Mouse (Mus musculus): Measurements from ENCODE around the gene Pnpla8. TPM values are rescaled to one million over a fixed set of nuclear protein-coding genes. Genes with fewer than 3 reads are reported as not detected.

Gene Pnpla8
- polyA plus RNA-seq, 1 experiment from 2014 or later = 168 TPM

- Histone ChIP-seq H3K27ac (replicated peaks; ENCODE audit: low read depth, low read length) (no peak overlapping the region), H3K4me1 (ENCODE audit: control insufficient read depth, insufficient read depth, low read length) (peaks cover 13% of the 10 kb centered on the region), H3K4me2 (ENCODE audit: low read length) (no peak overlapping the region), H3K9me3 (ENCODE audit: control insufficient read depth, low read length) (no peaks in the 10 kb centered on the region), H3K36me3 (ENCODE audit: control insufficient read depth, insufficient read depth, low read length) (no peaks in the 10 kb centered on the region), H3K9ac (replicated peaks; ENCODE audit: low read length) (no peak overlapping the region), H3K4me3 (replicated peaks; ENCODE audit: low read depth, low read length) (no peak overlapping the region), H3K27me3 (ENCODE audit: control insufficient read depth, insufficient read depth, low read length) (no peaks in the 10 kb centered on the region)
- ATAC-seq (ENCODE audit: low FRiP score, low TSS enrichment) (no peak), DNase-seq (no peak)
- 92% methylated on average over 3 of the region's 3 CpGs for WGBS
Observed at GRCm38 (mm10) chr12:44211555-44211954, 9.6 kb upstream of the Pnpla8 start.

DNA sequence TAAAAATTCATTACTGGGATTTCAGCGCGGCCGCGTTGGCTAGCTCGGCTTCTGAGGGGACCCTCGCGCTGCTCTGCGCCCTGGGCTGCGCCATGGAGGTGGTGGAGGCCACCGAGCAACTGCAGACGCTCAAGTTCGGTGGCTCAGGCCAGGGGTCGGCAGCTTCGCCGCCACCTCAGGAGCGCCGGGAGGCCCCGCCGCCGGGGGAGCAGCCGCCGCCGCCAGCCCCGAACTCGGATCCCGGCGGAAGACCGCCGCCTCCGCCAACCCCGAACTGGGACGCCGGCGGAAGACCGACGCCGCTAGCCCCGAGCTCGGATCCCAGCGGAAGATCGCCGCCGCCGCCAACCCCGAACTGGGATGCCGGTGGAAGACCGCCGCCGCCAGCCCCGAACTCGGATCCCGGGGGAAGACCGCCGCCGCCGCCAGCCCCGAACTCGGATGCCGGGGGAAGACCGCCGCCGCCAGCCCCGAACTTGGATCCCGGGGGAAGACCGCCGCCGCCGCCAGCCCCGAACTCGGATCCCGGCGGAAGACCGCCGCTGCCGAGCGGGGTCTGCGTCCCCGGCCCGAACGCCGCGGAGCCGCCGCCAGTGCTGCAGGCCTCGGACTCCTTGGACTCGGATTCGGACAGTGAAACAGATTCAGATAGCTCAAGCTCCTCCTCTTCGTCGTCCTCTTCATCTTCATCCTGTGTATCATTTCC is 634 bp downstream of the Pnpla8 start:
- H3K9ac ChIP-seq (replicated peaks; ENCODE audit: low read length) = peak overlapping the region; percentile 70
- H3K27ac ChIP-seq (replicated peaks; ENCODE audit: low read depth, low read length) = no peak overlapping the region
- H3K36me3 ChIP-seq (ENCODE audit: control insufficient read depth, insufficient read depth, low read length) = no peaks in the 10 kb centered on the region
- peak; percentile 43 for DNase-seq
- H3K27me3 ChIP-seq (ENCODE audit: control insufficient read depth, insufficient read depth, low read length) = no peaks in the 10 kb centered on the region
- peak overlapping the region; percentile 83 for H3K4me2 ChIP-seq (ENCODE audit: low read length)
- ATAC-seq (ENCODE audit: low FRiP score, low TSS enrichment) = no peak
- H3K4me3 ChIP-seq (replicated peaks; ENCODE audit: low read depth, low read length) = peak overlapping the region; percentile 58
- 1% methylated on average over 89 of the region's 89 CpGs for WGBS
- no peaks in the 10 kb centered on the region for H3K9me3 ChIP-seq (ENCODE audit: control insufficient read depth, low read length)
- 0 out of 2 replicates have a peak, but pooled peaks cover 4% of the 10 kb centered on the region for H3K4me1 ChIP-seq (ENCODE audit: control insufficient read depth, insufficient read depth, low read length)

DNA sequence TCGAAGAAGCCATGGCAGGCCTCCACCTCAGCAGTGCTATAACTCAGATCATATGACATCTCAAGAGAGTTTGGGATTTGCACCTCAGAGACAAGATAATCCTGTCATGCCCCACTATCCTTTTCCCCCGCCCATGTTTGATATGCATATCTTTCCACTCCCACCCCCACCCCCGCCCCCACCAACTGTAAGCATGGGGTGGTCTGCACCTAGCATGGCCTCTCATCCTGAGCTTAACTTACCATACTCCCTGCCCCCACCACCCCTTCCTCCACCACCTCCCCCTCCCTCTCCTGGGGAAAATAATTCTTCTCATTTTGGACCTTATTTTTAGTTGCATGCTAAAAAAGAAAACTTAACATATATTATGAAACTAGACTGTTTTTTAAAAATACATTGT is 1.9 kb downstream of the Pnpla8 start:
- no peak overlapping the region for H3K27ac ChIP-seq (replicated peaks; ENCODE audit: low read depth, low read length)
- no peak for ATAC-seq (ENCODE audit: low FRiP score, low TSS enrichment)
- no peaks in the 10 kb centered on the region for H3K9me3 ChIP-seq (ENCODE audit: control insufficient read depth, low read length)
- 61% methylated on average over 3 of the region's 3 CpGs for WGBS
- no peak for DNase-seq
- no peaks in the 10 kb centered on the region for H3K36me3 ChIP-seq (ENCODE audit: control insufficient read depth, insufficient read depth, low read length)
- H3K4me3 ChIP-seq (replicated peaks; ENCODE audit: low read depth, low read length) = no peak overlapping the region
- no peak overlapping the region for H3K9ac ChIP-seq (replicated peaks; ENCODE audit: low read length)
- H3K27me3 ChIP-seq (ENCODE audit: control insufficient read depth, insufficient read depth, low read length) = no peaks in the 10 kb centered on the region
- H3K4me1 ChIP-seq (ENCODE audit: control insufficient read depth, insufficient read depth, low read length) = 0 out of 2 replicates have a peak, but pooled peaks cover 4% of the 10 kb centered on the region
- H3K4me2 ChIP-seq (ENCODE audit: low read length) = no peak overlapping the region

DNA sequence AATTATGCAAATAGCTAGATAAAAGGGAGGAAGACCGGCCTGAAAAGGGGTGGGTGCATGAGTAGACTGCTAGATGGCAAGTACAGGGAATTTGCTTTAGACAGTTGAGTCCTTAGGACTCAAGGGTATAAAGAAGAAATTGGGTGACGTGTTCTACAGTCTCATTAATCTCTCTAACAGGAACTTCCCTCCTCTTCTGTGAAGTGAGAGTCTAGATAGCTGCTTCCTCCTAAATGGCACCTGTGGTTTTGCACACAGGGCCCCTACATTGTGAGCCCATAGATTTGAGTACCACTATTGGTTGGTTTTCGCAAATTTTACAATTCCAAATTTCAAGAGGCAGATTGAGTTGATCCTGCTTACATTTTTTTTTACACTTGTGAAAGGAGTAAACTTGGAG is 3.5 kb downstream of the Pnpla8 start:
- Histone ChIP-seq H3K9me3 (ENCODE audit: control insufficient read depth, low read length) (no peaks in the 10 kb centered on the region), H3K27ac (replicated peaks; ENCODE audit: low read depth, low read length) (no peak overlapping the region), H3K9ac (replicated peaks; ENCODE audit: low read length) (no peak overlapping the region), H3K4me2 (ENCODE audit: low read length) (no peak overlapping the region), H3K4me3 (replicated peaks; ENCODE audit: low read depth, low read length) (no peak overlapping the region), H3K27me3 (ENCODE audit: control insufficient read depth, insufficient read depth, low read length) (no peaks in the 10 kb centered on the region), H3K36me3 (ENCODE audit: control insufficient read depth, insufficient read depth, low read length) (no peaks in the 10 kb centered on the region), H3K4me1 (ENCODE audit: control insufficient read depth, insufficient read depth, low read length) (0 out of 2 replicates have a peak, but pooled peaks cover 4% of the 10 kb centered on the region)
- no peak for ATAC-seq (ENCODE audit: low FRiP score, low TSS enrichment)
- 72% methylated on average over 3 of the region's 3 CpGs for WGBS
- no peak for DNase-seq

- DNase-seq = no peak
- Histone ChIP-seq H3K27ac (replicated peaks; ENCODE audit: low read depth, low read length) (no peak overlapping the region), H3K27me3 (ENCODE audit: control insufficient read depth, insufficient read depth, low read length) (no peaks in the 10 kb centered on the region), H3K4me1 (ENCODE audit: control insufficient read depth, insufficient read depth, low read length) (no peaks in the 10 kb centered on the region), H3K9me3 (ENCODE audit: control insufficient read depth, low read length) (no peaks in the 10 kb centered on the region), H3K9ac (replicated peaks; ENCODE audit: low read length) (no peak overlapping the region), H3K4me3 (replicated peaks; ENCODE audit: low read depth, low read length) (no peak overlapping the region), H3K36me3 (ENCODE audit: control insufficient read depth, insufficient read depth, low read length) (no peaks in the 10 kb centered on the region), H3K4me2 (ENCODE audit: low read length) (no peak overlapping the region)
- ATAC-seq (ENCODE audit: low FRiP score, low TSS enrichment) = no peak
- 66% methylated on average over 7 of the region's 7 CpGs for WGBS
Observed at GRCm38 (mm10) chr12:44241090-44241489, 19.9 kb downstream of the Pnpla8 start.

GRCm38 (mm10) chr12:44242407-44242806 is 21.2 kb downstream of the Pnpla8 start:
- DNase-seq (no peak), ATAC-seq (ENCODE audit: low FRiP score, low TSS enrichment) (no peak)
- no peaks in the 10 kb centered on the region for H3K9me3 ChIP-seq (ENCODE audit: control insufficient read depth, low read length)
- no peak overlapping the region for H3K4me2 ChIP-seq (ENCODE audit: low read length)
- H3K4me1 ChIP-seq (ENCODE audit: control insufficient read depth, insufficient read depth, low read length) = no peaks in the 10 kb centered on the region
- no peak overlapping the region for H3K27ac ChIP-seq (replicated peaks; ENCODE audit: low read depth, low read length)
- H3K9ac ChIP-seq (replicated peaks; ENCODE audit: low read length) = no peak overlapping the region
- H3K36me3 ChIP-seq (ENCODE audit: control insufficient read depth, insufficient read depth, low read length) = no peaks in the 10 kb centered on the region
- H3K27me3 ChIP-seq (ENCODE audit: control insufficient read depth, insufficient read depth, low read length) = no peaks in the 10 kb centered on the region
- 89% methylated on average over 4 of the region's 4 CpGs for WGBS
- H3K4me3 ChIP-seq (replicated peaks; ENCODE audit: low read depth, low read length) = no peak overlapping the region

DNA sequence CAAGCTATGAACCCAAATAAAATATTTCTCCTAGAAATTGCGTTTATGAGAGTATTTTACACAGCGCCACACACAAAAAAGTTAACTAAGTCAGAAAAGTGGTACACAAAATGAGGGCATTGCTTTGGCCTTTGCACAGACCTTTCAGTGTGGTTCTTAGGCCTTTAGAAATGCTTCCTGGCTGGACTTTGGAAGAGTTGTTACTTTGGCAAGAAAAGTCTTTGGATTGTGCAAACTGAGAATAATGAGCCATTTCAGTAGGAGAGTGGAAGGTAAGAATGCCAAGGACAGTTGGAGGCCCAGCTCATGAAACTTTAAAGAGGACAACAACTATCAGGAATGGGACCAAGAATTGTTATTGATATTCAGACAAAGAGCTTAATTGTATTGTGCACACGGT is 24.6 kb downstream of the Pnpla8 start:
- DNase-seq (no peak), ATAC-seq (ENCODE audit: low FRiP score, low TSS enrichment) (no peak)
- no peaks in the 10 kb centered on the region for H3K27me3 ChIP-seq (ENCODE audit: control insufficient read depth, insufficient read depth, low read length)
- H3K36me3 ChIP-seq (ENCODE audit: control insufficient read depth, insufficient read depth, low read length) = no peaks in the 10 kb centered on the region
- no peak overlapping the region for H3K27ac ChIP-seq (replicated peaks; ENCODE audit: low read depth, low read length)
- H3K4me2 ChIP-seq (ENCODE audit: low read length) = no peak overlapping the region
- WGBS = 89% methylated on average over 3 of the region's 3 CpGs
- no peaks in the 10 kb centered on the region for H3K4me1 ChIP-seq (ENCODE audit: control insufficient read depth, insufficient read depth, low read length)
- H3K9ac ChIP-seq (replicated peaks; ENCODE audit: low read length) = no peak overlapping the region
- H3K9me3 ChIP-seq (ENCODE audit: control insufficient read depth, low read length) = no peaks in the 10 kb centered on the region
- H3K4me3 ChIP-seq (replicated peaks; ENCODE audit: low read depth, low read length) = no peak overlapping the region

DNA sequence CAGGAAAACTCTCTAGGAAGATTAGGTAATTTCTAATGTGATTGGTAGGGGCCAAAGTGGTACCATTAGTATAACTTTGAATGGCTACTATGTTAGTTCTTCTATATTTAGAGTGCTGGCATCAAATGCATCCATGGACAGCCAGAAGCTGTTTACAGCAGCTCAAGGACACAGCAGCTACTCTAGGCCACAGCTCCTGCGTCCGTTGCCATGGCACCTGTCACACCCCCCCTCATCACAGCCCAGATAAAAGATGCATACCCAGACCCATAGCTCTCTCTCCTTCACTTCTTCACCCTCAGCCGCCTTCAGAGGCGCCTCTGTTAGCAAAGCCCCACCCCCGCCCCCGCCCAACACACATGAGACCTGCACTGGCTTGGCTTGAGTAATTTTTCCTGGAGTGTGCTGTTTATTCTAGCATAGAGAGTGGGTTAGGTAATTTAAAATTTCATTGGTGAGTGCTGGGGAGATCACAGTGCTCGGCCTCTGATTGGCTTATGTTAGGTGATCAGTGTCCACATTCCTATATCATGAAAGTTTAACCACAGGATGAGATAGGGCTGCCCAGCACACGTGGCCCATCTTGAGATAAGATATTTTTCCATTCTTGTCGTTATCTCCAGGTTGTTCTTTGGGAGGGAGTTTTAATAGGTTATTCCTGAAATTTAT is 27.3 kb downstream of the Pnpla8 start:
- no peak overlapping the region for H3K27ac ChIP-seq (replicated peaks; ENCODE audit: low read depth, low read length)
- H3K4me3 ChIP-seq (replicated peaks; ENCODE audit: low read depth, low read length) = no peak overlapping the region
- no peaks in the 10 kb centered on the region for H3K9me3 ChIP-seq (ENCODE audit: control insufficient read depth, low read length)
- no peaks in the 10 kb centered on the region for H3K27me3 ChIP-seq (ENCODE audit: control insufficient read depth, insufficient read depth, low read length)
- H3K9ac ChIP-seq (replicated peaks; ENCODE audit: low read length) = no peak overlapping the region
- no peak overlapping the region for H3K4me2 ChIP-seq (ENCODE audit: low read length)
- WGBS = 72% methylated on average over 9 of the region's 9 CpGs
- DNase-seq (no peak), ATAC-seq (ENCODE audit: low FRiP score, low TSS enrichment) (no peak; the same call in 1 of the 2 replicates)
- no peaks in the 10 kb centered on the region for H3K36me3 ChIP-seq (ENCODE audit: control insufficient read depth, insufficient read depth, low read length)
- no peaks in the 10 kb centered on the region for H3K4me1 ChIP-seq (ENCODE audit: control insufficient read depth, insufficient read depth, low read length)

DNA sequence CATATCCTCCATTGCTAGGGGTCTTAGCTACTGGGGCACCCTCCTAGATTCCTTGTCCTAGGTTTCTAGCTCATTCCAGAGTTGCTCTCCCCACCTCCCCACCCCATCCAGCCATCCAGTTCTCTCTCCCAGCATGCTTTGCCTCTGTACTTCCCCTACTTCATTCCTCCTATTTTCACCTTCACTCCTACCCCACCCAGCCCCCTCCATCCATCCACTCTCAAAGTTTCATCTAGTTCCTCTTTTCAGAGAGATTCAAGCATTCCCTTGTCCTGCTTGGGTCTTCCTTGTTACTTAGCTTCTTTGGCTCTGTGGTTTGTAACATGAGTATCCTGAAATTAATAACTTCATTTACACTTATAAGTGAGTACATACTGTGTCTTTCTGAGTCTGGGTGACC is 41.4 kb downstream of the Pnpla8 start:
- Histone ChIP-seq H3K4me3 (replicated peaks; ENCODE audit: low read depth, low read length) (no peak overlapping the region), H3K4me1 (ENCODE audit: control insufficient read depth, insufficient read depth, low read length) (no peaks in the 10 kb centered on the region), H3K4me2 (ENCODE audit: low read length) (no peak overlapping the region), H3K27ac (replicated peaks; ENCODE audit: low read depth, low read length) (no peak overlapping the region), H3K27me3 (ENCODE audit: control insufficient read depth, insufficient read depth, low read length) (no peaks in the 10 kb centered on the region), H3K9ac (replicated peaks; ENCODE audit: low read length) (no peak overlapping the region), H3K9me3 (ENCODE audit: control insufficient read depth, low read length) (no peaks in the 10 kb centered on the region), H3K36me3 (ENCODE audit: control insufficient read depth, insufficient read depth, low read length) (no peaks in the 10 kb centered on the region)
- no peak for DNase-seq
- no peak for ATAC-seq (ENCODE audit: low FRiP score, low TSS enrichment)
